Mouse (Mus musculus) gastrocnemius, postnatal 25 days (tissue): ENCODE data around the gene Gm42420. TPM values are rescaled to one million over a fixed set of nuclear protein-coding genes. Genes with fewer than 3 reads are reported as not detected.

Experiments
- DNase-seq: peaks from one replicate; pipeline ENCODE4 v3.0.0; 2022
- long read RNA-seq, 2 experiments: library from polyadenylated mRNA; stranded (forward); transcript quantifications; one replicate each; pipeline ENCODE4 v2.0.0; 2021
- total RNA-seq, 2 experiments: library from RNA; stranded (reverse); gene quantifications; 1 replicate in 1 of 2; 2 replicates in 1 of 2; pipeline ENCODE4 v1.2.3; 2021

The Gm42420 gene
- total RNA-seq = not detected
- long read RNA-seq, experiment 1 = 0 reads
- long read RNA-seq, experiment 2 = 0 reads

- DNase-seq = no peak
Observed at GRCm38 (mm10) chr6:39585517-39585916, at the start of gene Gm42420. Gm42420 (plus strand) TSS chr6:39585753.

DNA sequence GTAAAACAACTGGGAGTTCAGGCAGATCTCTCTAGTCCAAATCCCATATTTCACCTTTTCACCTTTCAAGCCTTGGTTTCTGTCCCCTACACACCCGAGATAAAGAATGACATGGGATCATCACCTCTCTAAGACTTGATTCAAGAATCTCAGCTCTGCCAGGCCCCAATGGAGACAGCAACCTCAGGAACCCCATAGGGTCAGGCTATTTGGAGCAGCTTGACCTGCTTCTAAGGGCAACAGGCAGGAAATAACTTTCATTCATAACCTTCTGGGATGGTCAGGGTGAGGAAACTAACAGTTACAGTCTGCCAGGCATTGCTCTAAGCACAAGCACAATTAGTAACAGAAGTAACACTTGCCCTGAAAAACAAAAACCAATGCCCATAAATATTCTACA is 48.9 kb upstream of the Gm42420 start:
- no peak for DNase-seq

GRCm38 (mm10) chr6:39537276-39537675 is 48.3 kb upstream of the Gm42420 start:
- DNase-seq = no peak

DNA sequence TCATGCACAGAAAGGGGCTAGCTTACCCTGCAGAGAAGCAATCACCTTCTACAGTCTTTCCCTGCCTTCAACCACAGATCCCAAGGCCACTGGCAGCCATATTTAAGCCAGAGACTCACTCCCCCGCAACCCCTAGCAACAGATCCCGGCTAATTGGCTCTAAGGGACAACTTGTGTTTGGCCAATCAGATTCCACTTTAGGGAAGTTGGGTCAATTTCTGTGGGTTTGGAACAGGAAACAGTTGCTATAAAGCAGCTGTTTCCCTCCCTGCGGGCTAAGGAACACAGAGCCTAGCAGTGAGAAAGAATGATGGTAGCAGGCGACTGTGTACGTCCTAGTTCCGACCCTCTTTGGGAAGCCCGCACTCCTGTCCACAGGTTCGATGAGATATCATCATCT is 47.3 kb upstream of the Gm42420 start:
- DNase-seq = no peak

DNA sequence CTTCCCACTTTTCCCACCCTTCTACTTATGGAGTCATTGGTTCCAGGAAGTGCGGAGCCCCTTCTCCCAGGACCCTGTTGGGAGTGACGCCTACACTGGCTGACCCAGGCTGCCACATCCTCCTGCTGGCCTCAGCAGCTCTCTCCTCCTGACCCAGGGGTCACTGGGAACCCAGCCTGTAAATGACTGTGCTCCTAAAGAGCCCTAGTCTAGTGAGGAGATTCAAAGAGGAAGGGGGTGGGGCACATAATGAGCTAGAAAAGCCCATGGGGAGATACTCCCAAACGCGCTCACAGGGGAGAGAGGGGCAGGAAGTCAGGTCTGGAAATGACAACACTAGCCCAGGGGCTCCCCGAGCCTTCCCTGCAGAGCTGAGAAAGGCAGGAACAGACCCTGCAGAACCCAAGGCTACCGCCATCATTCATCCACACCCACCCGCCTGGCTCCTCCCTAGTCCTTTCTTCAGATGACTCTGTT is 45.8 kb upstream of the Gm42420 start:
- DNase-seq = peak; percentile 71

DNA sequence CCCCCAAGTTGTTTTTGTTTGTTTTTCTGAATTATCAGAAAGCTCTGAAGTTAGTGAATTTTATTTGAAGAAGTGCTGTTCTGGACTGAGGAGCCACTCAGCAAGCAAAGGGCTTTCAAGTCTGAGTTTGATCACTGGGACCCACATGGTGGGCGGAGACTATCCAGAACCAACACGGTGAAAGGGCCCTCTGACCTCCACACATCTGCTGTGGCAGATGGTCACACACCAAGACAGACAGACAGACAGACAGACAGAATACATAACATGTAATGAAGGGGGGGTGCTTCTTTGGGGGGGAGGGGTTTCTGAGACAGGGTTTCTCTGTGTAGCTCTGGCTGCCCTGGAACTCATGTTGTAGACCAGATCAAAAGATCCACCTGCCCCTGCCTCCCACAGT is 45.0 kb upstream of the Gm42420 start:
- DNase-seq = no peak

DNA sequence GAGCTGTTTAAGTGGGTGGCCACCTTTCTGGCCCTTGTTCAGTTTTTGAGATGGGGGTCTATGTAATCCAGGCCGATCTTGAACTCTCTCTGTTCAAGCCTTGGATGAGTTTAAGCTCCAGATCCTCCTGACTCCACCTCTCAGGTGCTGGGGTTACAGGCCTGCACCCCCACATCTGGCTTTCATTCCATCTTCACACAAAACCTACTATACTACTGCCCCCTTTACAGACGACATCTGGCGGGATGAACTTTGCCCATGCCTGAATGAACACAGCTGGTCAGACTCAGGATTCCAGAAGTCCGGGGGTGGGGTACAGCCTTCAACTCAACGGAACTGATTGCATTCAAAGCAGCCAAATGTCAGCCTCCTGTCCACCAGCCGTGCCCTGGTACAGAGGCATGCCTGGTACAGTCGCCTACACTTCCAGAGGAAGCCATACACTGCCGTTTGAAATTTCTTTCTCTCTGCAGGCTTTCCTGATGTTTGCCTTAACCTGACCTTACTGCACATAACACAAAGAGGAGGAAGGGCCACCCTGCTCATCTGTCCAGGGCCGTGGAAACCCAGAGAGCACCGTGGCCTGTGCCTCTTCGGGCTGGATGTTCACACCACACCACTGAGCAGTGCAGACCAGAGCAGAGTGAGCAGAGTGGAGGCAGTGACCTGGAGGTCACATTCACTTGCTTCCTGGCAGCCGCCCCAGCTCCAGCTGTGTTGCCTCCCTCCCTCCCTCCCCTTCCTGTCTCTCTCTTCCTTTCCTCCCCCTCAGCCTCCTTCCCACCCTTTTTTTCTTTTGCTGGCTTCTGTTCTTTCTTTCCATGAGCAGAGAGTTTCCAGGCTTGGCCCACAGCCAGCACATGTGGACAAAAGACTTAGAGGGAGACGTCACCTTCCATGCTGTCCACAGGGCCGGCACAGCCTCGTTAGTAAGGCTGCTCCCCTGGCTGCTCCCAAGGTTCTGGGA is 42.6 kb upstream of the Gm42420 start:
- peak; percentile 83 for DNase-seq

GRCm38 (mm10) chr6:39543769-39544420 is 41.7 kb upstream of the Gm42420 start:
- DNase-seq = no peak

- DNase-seq = no peak
Observed at GRCm38 (mm10) chr6:39545474-39545873, 40.1 kb upstream of the Gm42420 start.

DNA sequence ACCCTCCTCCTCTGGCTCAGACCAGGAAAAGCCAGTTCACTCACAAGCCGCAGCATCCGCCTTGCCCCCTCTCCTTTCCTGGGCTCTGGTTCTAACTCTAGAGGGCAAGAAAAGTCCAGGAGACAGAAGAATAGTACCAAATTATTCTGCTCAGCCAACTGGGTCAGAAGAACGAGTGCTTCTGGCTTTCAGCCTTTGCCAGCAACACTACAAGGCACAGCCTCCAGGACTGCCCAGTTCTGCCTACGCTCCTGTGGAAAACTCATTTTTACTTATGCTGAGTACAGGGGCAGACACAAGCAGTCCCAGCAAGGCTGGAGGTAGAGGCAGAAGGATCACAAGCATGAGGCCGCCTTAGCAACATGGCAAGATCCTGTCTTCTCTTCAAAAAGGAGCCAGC is 37.5 kb upstream of the Gm42420 start:
- DNase-seq = no peak

- no peak for DNase-seq
Observed at GRCm38 (mm10) chr6:39551981-39552636, 33.4 kb upstream of the Gm42420 start.

DNA sequence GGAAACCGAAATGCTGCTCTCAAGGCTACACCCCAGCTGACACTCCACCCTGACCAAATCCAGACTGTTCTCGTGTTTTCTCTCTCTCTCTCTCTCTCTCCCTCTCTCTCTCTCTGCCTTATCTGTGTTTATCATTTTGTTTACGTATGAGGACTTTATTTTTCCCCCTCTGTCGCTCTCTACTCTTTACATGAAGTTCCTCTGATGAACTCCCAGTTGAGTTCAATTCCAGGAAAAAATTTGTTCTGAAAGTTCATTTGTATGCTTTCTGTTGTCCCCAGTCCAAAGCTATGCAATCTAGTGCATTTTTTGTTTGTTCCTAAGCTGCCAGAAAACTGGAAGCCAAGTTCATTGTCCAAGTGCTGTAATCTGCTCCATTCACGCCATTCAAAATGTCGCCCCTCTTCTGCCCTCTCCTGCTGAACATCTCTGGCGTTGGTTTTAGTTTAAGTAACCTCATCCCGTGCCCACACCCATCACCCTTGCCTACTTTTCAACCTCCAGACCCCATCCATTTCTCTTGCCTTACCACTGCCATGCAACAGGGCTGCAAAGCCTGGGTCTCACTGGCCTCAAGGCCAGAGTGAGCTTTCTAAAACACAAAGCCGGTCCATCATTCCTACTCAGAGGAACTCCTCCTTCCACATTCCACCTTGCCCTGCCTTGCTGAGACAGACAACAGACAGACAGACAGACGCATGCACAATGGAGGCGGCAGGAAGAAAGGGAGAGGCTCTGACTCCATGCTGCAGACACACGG is 30.5 kb upstream of the Gm42420 start:
- no peak for DNase-seq

DNA sequence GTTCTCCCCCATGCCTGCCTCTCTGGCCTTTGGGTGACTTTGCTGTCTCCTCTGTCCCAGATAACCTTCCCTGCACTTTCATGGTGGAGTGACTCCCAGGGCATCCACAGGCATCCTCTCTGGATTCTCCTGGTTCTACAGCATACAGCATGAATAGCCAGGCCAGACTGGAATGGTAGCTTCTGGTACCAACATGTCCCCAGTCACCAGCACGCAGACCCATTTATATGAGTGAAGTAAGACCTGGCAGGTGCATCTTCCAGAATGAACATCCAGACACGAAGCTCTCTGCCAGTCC is 30.0 kb upstream of the Gm42420 start:
- DNase-seq = no peak

DNA sequence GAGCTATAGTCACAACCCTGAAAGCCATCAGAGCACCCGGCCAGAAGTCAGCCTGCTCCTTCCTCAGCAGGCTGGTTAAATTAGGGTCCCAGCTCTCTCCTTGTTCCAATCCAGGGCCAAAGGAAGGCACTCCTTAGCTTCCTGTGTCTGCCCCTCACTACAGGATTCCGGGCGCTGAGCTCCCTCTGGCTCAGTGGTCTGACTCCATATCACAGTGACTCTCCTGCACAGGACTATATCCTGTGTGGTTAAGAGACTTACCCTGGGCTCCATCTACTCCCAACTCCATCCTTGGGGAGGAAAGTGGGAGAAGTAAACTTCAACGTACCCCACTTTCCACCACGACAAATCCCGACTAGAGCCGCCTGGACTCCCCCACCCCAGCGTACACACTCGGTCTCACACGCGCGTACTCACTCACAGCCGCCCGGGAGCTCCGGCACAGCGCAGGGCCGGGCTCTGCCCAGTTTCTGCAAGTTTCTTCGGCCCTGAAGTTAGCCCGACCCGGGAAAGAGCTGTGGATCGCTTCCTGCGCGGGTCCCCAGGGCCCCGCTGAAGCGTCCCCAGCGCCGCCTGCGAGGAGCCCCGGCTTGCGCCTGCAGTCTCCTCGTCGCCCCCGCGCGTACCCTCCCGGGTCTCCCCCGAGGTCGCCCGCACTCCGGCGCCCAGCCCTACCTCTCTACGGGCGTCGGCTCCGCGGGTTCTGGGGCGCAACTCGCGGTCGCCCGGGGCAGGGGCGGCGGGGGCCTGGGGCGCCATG is 28.5 kb upstream of the Gm42420 start:
- peak; percentile 36 for DNase-seq

- peak; percentile 78 for DNase-seq
Observed at GRCm38 (mm10) chr6:39557723-39558261, 27.8 kb upstream of the Gm42420 start, which contains the start of gene Dennd2a. Dennd2a (minus strand) TSS chr6:39557867.

- no peak for DNase-seq
Observed at GRCm38 (mm10) chr6:39559276-39559939, 26.1 kb upstream of the Gm42420 start.

GRCm38 (mm10) chr6:39562166-39563015 is 23.2 kb upstream of the Gm42420 start:
- DNase-seq = peak; percentile 48

DNA sequence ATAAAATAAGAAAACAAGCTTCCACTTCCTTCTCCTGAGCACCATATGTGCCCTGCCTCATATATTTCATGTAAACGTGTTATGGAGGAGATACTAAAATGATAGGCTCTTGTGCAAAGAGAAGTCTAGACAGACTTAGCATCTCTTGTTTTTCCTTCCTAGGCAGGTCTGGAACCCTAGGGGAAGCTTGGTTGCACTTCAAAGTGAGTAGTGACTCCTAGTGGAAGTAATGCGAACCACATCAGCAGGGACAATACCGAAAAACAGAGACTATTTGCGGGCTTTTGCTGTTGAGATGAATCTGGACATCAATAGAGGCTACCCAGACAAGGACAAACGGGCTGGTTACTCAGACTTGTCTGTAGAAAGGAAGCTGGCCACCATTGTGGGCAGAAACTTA is 18.0 kb upstream of the Gm42420 start:
- DNase-seq = no peak

GRCm38 (mm10) chr6:39570426-39570825 is 15.1 kb upstream of the Gm42420 start:
- no peak for DNase-seq
